Mouse (Mus musculus) small intestine, adult 2 months (tissue): ENCODE results near the gene Ssna1. TPM values are rescaled to one million over a fixed set of nuclear protein-coding genes. Genes with fewer than 3 reads are reported as not detected.

Experiments used
- H3K27ac ChIP-seq: fragments of 200-500 bp; 2 replicates; pipeline ENCODE4 v1.5.1; 2012; ENCODE audit warnings: low read depth, low read length, control low read depth, inconsistent platforms; ENCODE audit not compliant: insufficient read depth
- H3K27me3 ChIP-seq: fragments of 200-500 bp; 2 replicates; pipeline ENCODE4 v1.6.1; 2012; ENCODE audit warnings: mild to moderate bottlenecking, moderate library complexity, low read length, inconsistent platforms; ENCODE audit not compliant: control insufficient read depth, insufficient read depth
- H3K36me3 ChIP-seq: fragments of 200-500 bp; 2 replicates; pipeline ENCODE4 v1.6.1; 2012; ENCODE audit warnings: mild to moderate bottlenecking, low read length, control low read depth, inconsistent platforms; ENCODE audit not compliant: control insufficient read depth, insufficient read depth
- H3K4me1 ChIP-seq: fragments of 200-500 bp; 2 replicates; pipeline ENCODE4 v1.6.1; 2012; ENCODE audit warnings: low read length, inconsistent platforms, mixed read lengths; ENCODE audit not compliant: control insufficient read depth, insufficient read depth, insufficient read length
- H3K4me3 ChIP-seq: fragments of 200-500 bp; 2 replicates; pipeline ENCODE4 v1.5.1; 2012; ENCODE audit warnings: low read depth, mild to moderate bottlenecking, control low read depth, inconsistent platforms, low read length, moderate library complexity
- CTCF ChIP-seq: fragments of 200-500 bp; IDR thresholded peaks from 2 replicates; pipeline ENCODE4 v1.5.1; 2012; ENCODE audit warnings: low read depth, mild to moderate bottlenecking, control low read depth, inconsistent platforms, low read length, moderate library complexity, mixed read lengths; ENCODE audit not compliant: insufficient replicate concordance, insufficient read length; ENCODE audit errors: extremely low read depth
- POLR2A ChIP-seq: fragments of 200-500 bp; IDR thresholded peaks from 2 replicates; pipeline ENCODE4 v1.6.1; 2012; ENCODE audit warnings: low read depth, mild to moderate bottlenecking, control low read depth, inconsistent platforms, low read length, moderate library complexity
- WGBS: fragments of 180-500 bp; shearing (Covaris S2); methylation state at CpG from one replicate; pipeline ENCODE4 v1.1.7; 2018; 5-methylcytosine and 5-hydroxymethylcytosine counted together
- polyA plus RNA-seq: library from polyadenylated mRNA; depleted of rRNA; stranded (reverse); fragments of >200 nt; gene quantifications from 2 replicates; pipeline ENCODE4 v1.2.3, GENCODE M21; 2012

Ssna1 gene
- polyA plus RNA-seq, 1 experiment = 55.9 TPM

GRCm38 (mm10) chr2:25297093-25297492 is 24.9 kb upstream of the Ssna1 start:
- no peaks in the 10 kb centered on the region for H3K36me3 ChIP-seq
- H3K27me3 ChIP-seq = peaks cover 4% of the 10 kb centered on the region
- H3K27ac ChIP-seq = no peak overlapping the region
- peaks cover 4% of the 10 kb centered on the region for H3K4me1 ChIP-seq
- no peak overlapping the region for H3K4me3 ChIP-seq
- 78% methylated on average over 8 of the region's 8 CpGs for WGBS
- TF ChIP-seq CTCF (no peak), POLR2A (no peak)

DNA sequence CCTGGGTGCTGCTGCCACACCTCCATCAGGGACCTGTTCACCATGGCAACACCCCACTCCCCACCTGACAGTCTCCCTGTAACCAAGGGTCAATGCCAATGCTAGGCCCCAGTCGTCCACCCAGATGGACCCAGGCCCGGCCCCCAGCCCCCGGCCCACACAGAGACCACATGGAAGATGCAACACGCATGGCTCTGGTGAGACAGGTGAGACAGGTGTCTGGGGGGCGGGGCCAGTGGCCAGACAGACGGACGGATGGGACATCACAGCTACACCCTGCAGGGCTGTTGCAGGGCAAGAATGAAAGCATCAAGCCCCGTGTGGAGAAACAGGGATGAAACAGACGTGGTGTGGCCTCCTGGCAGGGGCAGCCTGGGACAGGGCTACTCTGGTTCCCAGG is 21.5 kb upstream of the Ssna1 start:
- TF ChIP-seq POLR2A = no peak
- no peak for TF ChIP-seq CTCF
- 71% methylated on average over 9 of the region's 9 CpGs for WGBS
- H3K27me3 ChIP-seq = peaks cover 10% of the 10 kb centered on the region

GRCm38 (mm10) chr2:25292856-25293255 is 20.6 kb upstream of the Ssna1 start:
- 0% methylated on average over 1 of the region's 1 CpGs for WGBS
- peaks cover 33% of the 10 kb centered on the region for H3K4me1 ChIP-seq
- peak overlapping the region; percentile 67 for H3K4me3 ChIP-seq
- no peak overlapping the region for H3K27ac ChIP-seq
- no peaks in the 10 kb centered on the region for H3K36me3 ChIP-seq
- peak; percentile 96; the same call in 1 of the 2 replicates for TF ChIP-seq CTCF
- TF ChIP-seq POLR2A = 0 out of 2 replicates have a peak, but pooled peaks have one; percentile 26
- H3K27me3 ChIP-seq = peaks cover 10% of the 10 kb centered on the region

More for the DNA sequence above, 21.5 kb upstream of the Ssna1 start:
- Histone ChIP-seq H3K4me3 (no peak overlapping the region), H3K36me3 (no peaks in the 10 kb centered on the region), H3K27ac (no peak overlapping the region), H3K4me1 (peaks cover 24% of the 10 kb centered on the region)

DNA sequence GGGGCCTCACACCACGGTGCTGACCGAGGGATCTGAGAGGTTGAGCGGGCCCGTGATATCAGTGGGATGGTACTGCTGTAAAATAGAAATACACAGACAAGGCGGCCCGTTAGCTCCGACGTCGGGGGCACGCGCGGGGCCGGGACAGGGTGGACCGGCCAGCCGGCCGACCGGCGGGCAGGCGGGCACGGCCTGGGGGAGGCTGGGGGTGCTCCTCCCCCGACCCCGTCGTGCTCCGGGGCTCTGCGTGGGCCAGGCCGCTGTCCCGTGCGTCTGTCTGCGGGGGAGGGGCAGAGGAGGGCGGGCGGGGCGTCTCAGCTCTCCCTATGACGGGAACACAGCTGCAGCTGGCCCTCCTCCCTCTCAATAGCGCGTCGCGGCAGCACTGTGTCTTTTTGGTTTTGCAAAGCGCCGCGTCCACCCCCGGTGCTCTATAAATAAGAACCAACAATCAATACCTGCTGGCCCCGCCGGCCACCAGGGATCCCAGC is 19.9 kb upstream of the Ssna1 start:
- no peak overlapping the region for H3K27ac ChIP-seq
- WGBS = 2% methylated on average over 43 of the region's 43 CpGs
- H3K27me3 ChIP-seq = peaks cover 10% of the 10 kb centered on the region
- TF ChIP-seq POLR2A = no peak
- TF ChIP-seq CTCF = no peak
- H3K4me3 ChIP-seq = peak overlapping the region; percentile 67
- no peaks in the 10 kb centered on the region for H3K36me3 ChIP-seq
- H3K4me1 ChIP-seq = peaks cover 40% of the 10 kb centered on the region

GRCm38 (mm10) chr2:25291184-25292053 is 19.2 kb upstream of the Ssna1 start:
- Histone ChIP-seq H3K27me3 (peaks cover 10% of the 10 kb centered on the region), H3K4me3 (peak overlapping the region; percentile 67), H3K36me3 (no peaks in the 10 kb centered on the region), H3K27ac (peak overlapping the region; percentile 10; the same call in 1 of the 2 replicates), H3K4me1 (peaks cover 45% of the 10 kb centered on the region)
- TF ChIP-seq CTCF (no peak), POLR2A (no peak)
- 4% methylated on average over 31 of the region's 32 CpGs for WGBS

DNA sequence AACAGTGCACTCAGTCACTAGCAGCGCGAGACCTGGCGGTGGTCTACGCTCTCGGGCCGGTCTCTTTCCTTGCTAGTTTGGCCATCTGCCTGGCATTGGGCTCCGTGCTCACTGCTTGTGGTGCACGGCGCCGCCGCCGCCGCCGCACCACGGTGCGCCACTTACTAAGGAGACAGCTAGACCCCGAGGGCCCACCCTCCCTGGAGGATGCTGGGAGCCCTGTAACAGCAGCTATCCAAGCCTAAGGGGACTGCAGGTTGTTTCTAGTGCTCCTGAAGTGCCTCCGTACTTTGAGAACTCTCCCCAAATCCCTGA is 18.5 kb upstream of the Ssna1 start:
- H3K4me3 ChIP-seq = peak overlapping the region; percentile 67
- TF ChIP-seq CTCF = no peak
- TF ChIP-seq POLR2A = no peak
- H3K27me3 ChIP-seq = peaks cover 10% of the 10 kb centered on the region
- 1% methylated on average over 18 of the region's 18 CpGs for WGBS
- peaks cover 51% of the 10 kb centered on the region for H3K4me1 ChIP-seq
- H3K36me3 ChIP-seq = no peaks in the 10 kb centered on the region
- peak overlapping the region; percentile 66 for H3K27ac ChIP-seq

- peaks cover 10% of the 10 kb centered on the region for H3K27me3 ChIP-seq
- H3K4me3 ChIP-seq = peak overlapping the region; percentile 67
- TF ChIP-seq POLR2A (no peak), CTCF (no peak)
- H3K4me1 ChIP-seq = peaks cover 56% of the 10 kb centered on the region
- WGBS = 1% methylated on average over 54 of the region's 54 CpGs
- H3K27ac ChIP-seq = peak overlapping the region; percentile 66
- H3K36me3 ChIP-seq = peaks cover 2% of the 10 kb centered on the region
Measured at GRCm38 (mm10) chr2:25290101-25290815, 18.0 kb upstream of the Ssna1 start.
